Mouse (Mus musculus) heart, embryonic 16.5 days (tissue): ENCODE results near the gene Chn2. TPM values are rescaled to one million over a fixed set of nuclear protein-coding genes. Genes with fewer than 3 reads are reported as not detected.

ENCODE experiments used
- ATAC-seq: fragments of 200-750 bp; cut with Nextera tagmentation; replicated peaks from 2 replicates; pipeline ENCODE4 v1.8.0; 2017; ENCODE audit warnings: moderate number of reproducible peaks; ENCODE audit not compliant: insufficient read depth, low FRiP score; ENCODE audit errors: extremely low read depth
- H3K27ac ChIP-seq: fragments of 300-500 bp; sonication (generic); 2 replicates; pipeline ENCODE4 v1.5.1; 2014; ENCODE audit warnings: mild to moderate bottlenecking, low read length, control low read depth, moderate library complexity
- H3K27me3 ChIP-seq: fragments of 300-500 bp; sonication (generic); 2 replicates; pipeline ENCODE4 v1.6.1; 2014; ENCODE audit warnings: low read length, mixed read lengths; ENCODE audit not compliant: control insufficient read depth, insufficient read depth
- H3K36me3 ChIP-seq: fragments of 300-500 bp; sonication (generic); 2 replicates; pipeline ENCODE4 v1.6.1; 2014; ENCODE audit not compliant: control insufficient read depth, insufficient read depth
- H3K4me1 ChIP-seq: fragments of 300-500 bp; sonication (generic); 2 replicates; pipeline ENCODE4 v1.6.1; 2014; ENCODE audit warnings: low read length, mixed read lengths; ENCODE audit not compliant: control insufficient read depth, insufficient read depth
- H3K4me2 ChIP-seq: fragments of 300-500 bp; sonication (generic); 2 replicates; pipeline ENCODE4 v1.6.1; 2014; ENCODE audit warnings: low read depth, mild to moderate bottlenecking, control low read depth, low read length
- H3K4me3 ChIP-seq: fragments of 300-500 bp; sonication (generic); 2 replicates; pipeline ENCODE4 v1.5.1; 2014; ENCODE audit warnings: mild to moderate bottlenecking, control low read depth, low read length
- H3K9ac ChIP-seq: fragments of 300-500 bp; sonication (generic); 2 replicates; pipeline ENCODE4 v1.6.1; 2014; ENCODE audit warnings: low read length, control low read depth
- H3K9me3 ChIP-seq: fragments of 300-500 bp; sonication (generic); replicated peaks from 2 replicates; pipeline ENCODE4 v1.6.1; 2016; ENCODE audit warnings: low read length; ENCODE audit not compliant: control insufficient read depth
- WGBS: fragments of 180-500 bp; shearing (Covaris S2); extraction: QIAGEN DNeasy Blood & Tissue Kit; methylation state at CpG from one replicate; pipeline ENCODE4 v1.1.7; 2014; 5-methylcytosine and 5-hydroxymethylcytosine counted together
- polyA plus RNA-seq: library from polyadenylated mRNA; unstranded; fragments of >200 nt; fragmentation: Nextera tagmentation; extraction: Ambion mirVana; gene quantifications from 2 replicates; pipeline ENCODE4 v1.2.1, GENCODE M21; 2015

Gene Chn2
- polyA plus RNA-seq, 1 experiment from 2014 or later, result 5.4 TPM

DNA sequence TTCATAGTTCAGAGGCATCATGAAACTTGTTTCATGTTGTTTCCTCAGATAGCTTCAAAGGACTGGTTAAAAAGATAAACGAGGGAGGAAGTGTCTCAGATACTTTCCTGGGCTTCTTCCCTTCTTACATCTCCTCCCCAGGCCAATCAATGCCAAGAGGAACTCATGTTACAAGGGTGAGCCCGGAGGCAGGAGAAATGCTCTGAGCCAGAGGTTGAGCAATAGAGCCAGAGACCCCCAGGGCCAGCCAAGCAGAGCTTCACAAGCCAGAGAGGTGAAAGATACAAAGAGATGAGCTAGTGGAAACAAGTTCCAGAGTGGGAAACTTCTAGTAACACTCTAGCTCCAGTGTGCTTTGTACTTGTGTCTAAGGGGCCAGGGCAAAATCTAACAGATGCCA, 38.9 kb downstream of the Chn2 start:
- Histone ChIP-seq H3K27ac (no peak overlapping the region), H3K4me2 (no peak overlapping the region), H3K9me3 (no peaks in the 10 kb centered on the region), H3K27me3 (no peaks in the 10 kb centered on the region), H3K36me3 (no peaks in the 10 kb centered on the region), H3K4me3 (no peak overlapping the region), H3K9ac (no peak overlapping the region), H3K4me1 (peaks cover 4% of the 10 kb centered on the region; the same call in 1 of the 2 replicates)
- no peak for ATAC-seq
- 32% methylated on average over 2 of the region's 2 CpGs for WGBS

GRCm38 (mm10) chr6:54079881-54080280, 40.5 kb downstream of the Chn2 start:
- Histone ChIP-seq H3K4me3 (no peak overlapping the region), H3K27ac (no peak overlapping the region), H3K4me1 (peaks cover 10% of the 10 kb centered on the region), H3K27me3 (no peaks in the 10 kb centered on the region), H3K4me2 (no peak overlapping the region), H3K36me3 (no peaks in the 10 kb centered on the region), H3K9me3 (no peaks in the 10 kb centered on the region), H3K9ac (no peak overlapping the region)
- no peak for ATAC-seq
- WGBS, result 94% methylated on average over 2 of the region's 2 CpGs

DNA sequence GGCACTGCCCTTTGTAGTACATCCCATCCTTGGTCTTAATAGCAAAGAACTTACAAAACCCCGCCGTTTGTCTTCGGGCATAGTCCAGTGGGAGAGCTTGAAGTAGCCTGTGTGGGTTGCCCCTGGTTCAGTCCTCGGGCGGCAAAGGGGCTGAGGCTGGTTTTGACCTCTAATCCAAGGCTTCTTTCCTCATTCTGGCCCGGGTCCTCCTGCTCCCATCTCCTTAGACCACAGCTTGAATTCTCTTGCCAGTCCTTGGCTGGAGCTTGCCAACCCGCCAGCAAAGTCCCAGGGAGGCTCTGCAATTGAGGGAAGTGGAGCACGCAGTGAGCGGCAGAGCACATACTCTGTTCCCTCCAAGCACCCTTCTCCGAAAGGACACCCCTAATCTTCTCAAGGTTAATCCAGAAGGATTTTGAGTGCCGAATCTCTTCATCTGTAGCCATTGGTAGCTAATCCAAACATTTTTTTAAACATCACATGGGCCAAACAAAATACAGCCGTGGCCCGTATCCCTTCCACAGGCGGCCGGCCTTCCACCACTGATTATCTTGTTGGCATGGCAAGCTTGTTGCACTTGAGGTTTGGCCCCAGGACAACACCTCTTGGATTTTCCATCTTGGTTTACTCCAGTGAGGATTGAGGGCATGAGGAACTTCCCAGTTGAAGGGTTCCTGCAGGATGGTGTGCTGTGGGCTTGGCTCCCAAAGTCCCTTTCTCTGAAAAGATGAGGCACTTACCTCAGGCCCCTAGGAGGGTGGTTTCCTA, 41.3 kb downstream of the Chn2 start:
- H3K9me3 ChIP-seq, result no peaks in the 10 kb centered on the region
- peaks cover 16% of the 10 kb centered on the region for H3K4me1 ChIP-seq
- H3K4me3 ChIP-seq, result no peak overlapping the region
- no peak overlapping the region for H3K27ac ChIP-seq
- no peaks in the 10 kb centered on the region for H3K36me3 ChIP-seq
- no peak overlapping the region for H3K4me2 ChIP-seq
- no peak for ATAC-seq
- H3K27me3 ChIP-seq, result no peaks in the 10 kb centered on the region
- no peak overlapping the region for H3K9ac ChIP-seq
- 86% methylated on average over 15 of the region's 15 CpGs for WGBS

- Histone ChIP-seq H3K27ac (no peak overlapping the region; the same call in 1 of the 2 replicates), H3K9me3 (no peaks in the 10 kb centered on the region), H3K4me2 (no peak overlapping the region), H3K27me3 (no peaks in the 10 kb centered on the region), H3K36me3 (no peaks in the 10 kb centered on the region), H3K9ac (no peak overlapping the region), H3K4me1 (peaks cover 16% of the 10 kb centered on the region), H3K4me3 (no peak overlapping the region)
- WGBS, result 79% methylated on average over 2 of the region's 2 CpGs
- ATAC-seq, result no peak
These were observed 43.2 kb downstream of the Chn2 start for GRCm38 (mm10) chr6:54082576-54082975.

- ATAC-seq, result no peak
- Histone ChIP-seq H3K9me3 (no peaks in the 10 kb centered on the region), H3K4me1 (peaks cover 16% of the 10 kb centered on the region), H3K4me3 (no peak overlapping the region), H3K9ac (no peak overlapping the region), H3K27ac (no peak overlapping the region), H3K27me3 (no peaks in the 10 kb centered on the region), H3K4me2 (no peak overlapping the region), H3K36me3 (no peaks in the 10 kb centered on the region)
- WGBS, result 77% methylated on average over 6 of the region's 6 CpGs
These were observed 44.7 kb downstream of the Chn2 start for GRCm38 (mm10) chr6:54084046-54084445.

- no peak overlapping the region for H3K9ac ChIP-seq
- no peaks in the 10 kb centered on the region for H3K9me3 ChIP-seq
- H3K4me1 ChIP-seq, result peaks cover 16% of the 10 kb centered on the region
- ATAC-seq, result peak; percentile 55
- WGBS, result 33% methylated on average over 9 of the region's 9 CpGs
- H3K4me3 ChIP-seq, result no peak overlapping the region
- no peak overlapping the region for H3K27ac ChIP-seq
- H3K27me3 ChIP-seq, result no peaks in the 10 kb centered on the region
- no peaks in the 10 kb centered on the region for H3K36me3 ChIP-seq
- H3K4me2 ChIP-seq, result no peak overlapping the region
These were observed 45.7 kb downstream of the Chn2 start for GRCm38 (mm10) chr6:54085009-54085408.

DNA sequence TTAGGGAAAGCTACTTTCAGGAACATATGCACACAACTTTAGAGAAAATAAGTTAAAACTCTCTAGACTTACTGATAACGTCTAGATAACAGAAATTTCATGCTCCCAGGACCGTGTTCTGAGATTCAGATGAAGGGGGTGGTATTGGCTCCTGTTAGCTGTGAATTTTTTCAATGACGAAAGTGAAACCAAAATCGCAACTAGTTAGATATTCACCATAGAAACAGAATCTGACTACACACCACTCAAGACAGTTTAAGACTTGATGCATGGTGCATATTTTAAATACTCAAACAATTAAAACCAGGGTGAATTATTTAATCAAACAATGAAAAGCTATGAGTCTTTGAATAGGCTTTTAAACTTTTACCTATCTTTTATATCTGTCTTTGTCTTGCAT, 48.8 kb downstream of the Chn2 start:
- 62% methylated on average over 4 of the region's 4 CpGs for WGBS
- Histone ChIP-seq H3K9ac (no peak overlapping the region), H3K27me3 (no peaks in the 10 kb centered on the region), H3K9me3 (no peaks in the 10 kb centered on the region), H3K4me2 (0 out of 2 replicates have a peak overlapping the region, but pooled peaks have one; percentile 1), H3K4me1 (peaks cover 13% of the 10 kb centered on the region), H3K27ac (no peak overlapping the region), H3K4me3 (no peak overlapping the region), H3K36me3 (no peaks in the 10 kb centered on the region)
- ATAC-seq, result no peak

GRCm38 (mm10) chr6:54090822-54091221, 51.5 kb downstream of the Chn2 start:
- Histone ChIP-seq H3K27me3 (no peaks in the 10 kb centered on the region), H3K4me1 (no peaks in the 10 kb centered on the region), H3K4me2 (no peak overlapping the region), H3K9me3 (no peaks in the 10 kb centered on the region), H3K4me3 (no peak overlapping the region), H3K36me3 (no peaks in the 10 kb centered on the region), H3K27ac (no peak overlapping the region), H3K9ac (no peak overlapping the region)
- no peak for ATAC-seq
- 52% methylated on average over 3 of the region's 3 CpGs for WGBS

DNA sequence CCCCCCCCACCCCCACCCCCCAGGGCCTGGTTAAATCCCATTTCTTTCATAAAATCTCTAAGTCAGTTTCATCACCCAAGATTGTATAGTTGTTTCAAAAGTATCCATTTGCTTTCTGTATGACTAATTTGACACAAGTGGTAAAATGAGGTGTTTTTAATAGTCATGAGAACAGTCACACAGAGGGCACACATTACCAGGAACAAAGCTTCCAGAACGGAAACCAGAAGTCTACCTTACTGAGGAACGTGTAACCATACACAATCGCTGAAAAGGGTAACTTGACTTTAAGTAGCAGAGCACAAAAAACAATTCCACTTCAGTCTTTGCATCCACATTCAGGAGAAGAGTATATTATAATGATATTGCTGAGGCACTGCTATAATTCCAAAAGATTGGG, 53.6 kb downstream of the Chn2 start:
- Histone ChIP-seq H3K36me3 (no peaks in the 10 kb centered on the region), H3K4me2 (no peak overlapping the region), H3K9me3 (no peaks in the 10 kb centered on the region), H3K4me1 (peaks cover 6% of the 10 kb centered on the region), H3K27me3 (no peaks in the 10 kb centered on the region), H3K4me3 (no peak overlapping the region), H3K27ac (no peak overlapping the region), H3K9ac (no peak overlapping the region)
- no peak for ATAC-seq
- WGBS, result 90% methylated on average over 3 of the region's 3 CpGs
